Comparison of ENCODE assay signal across 10 mouse cellular contexts in the genomic region with DNA sequence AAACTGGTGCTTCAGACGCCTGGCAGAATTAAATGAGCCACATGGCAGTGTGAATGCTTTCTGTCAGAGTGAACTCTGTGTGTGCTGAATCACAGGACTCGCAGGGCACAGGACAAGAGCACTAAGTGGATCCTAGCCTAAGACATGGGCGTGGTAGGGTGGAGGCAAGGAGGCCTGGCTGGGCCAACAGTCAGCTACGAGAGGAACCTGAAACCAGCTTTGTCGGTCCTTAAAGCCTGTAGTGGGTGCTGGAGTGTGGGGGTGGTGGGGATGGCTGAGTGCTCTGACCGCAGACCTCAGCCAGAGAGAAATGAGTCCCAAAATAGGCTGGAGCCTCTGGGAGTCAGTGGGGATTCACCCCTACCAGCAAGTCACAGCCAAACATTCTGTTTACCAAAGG. TPM values are rescaled to one million over a fixed set of nuclear protein-coding genes. Genes with fewer than 3 reads are reported as not detected.
DNase-seq lines count a peak whose midpoint lies in the region; ATAC-seq lines count a peak whose summit lies in the region.
"Had no signal": no experiment of that assay in that cellular context is flagged by ENCODE, and none has a peak within 500 bp of the region (broad histone marks: within the 10 kb centered on the region; RNA-seq: fewer than 3 reads in every experiment).

No protein-coding gene starts in this region.

- H3K9me3 ChIP-seq in heart, embryonic 10.5 days = no peaks in the 10 kb centered on the region
- H3K9me3 ChIP-seq: G1E had no signal

- 35% methylated on average over 6 of the region's 6 CpGs for WGBS in heart, embryonic 10.5 days

- H3K4me3 ChIP-seq in heart, embryonic 10.5 days = 0 out of 2 replicates have a peak overlapping the region, but pooled peaks have one; percentile 6

- DNase-seq in heart, embryonic 10.5 days (ENCODE audit: low spot score) = no peak
- DNase-seq in heart, adult 8-10 months (ENCODE audit: low spot score) = no peak
- DNase-seq in MN1 (ENCODE audit: low spot score) = peak; percentile 81
- peak; percentile 46 for DNase-seq in heart, postnatal 4 days
- DNase-seq in monocyte, adult 2 months (ENCODE audit: low read depth in 1 of 2, low spot score in 2 of 2) = peak; percentile 41 to 70
- no peak for DNase-seq in adrenal gland, adult 18-20 months (ENCODE audit: low spot score in 2 of 2)
- DNase-seq in kidney, adult 18-20 months = no peak

- peaks cover 94% of the 10 kb centered on the region for H3K4me1 ChIP-seq in heart, embryonic 10.5 days

- peak overlapping the region; percentile 80 for H3K27ac ChIP-seq in heart, embryonic 10.5 days

- no peaks in the 10 kb centered on the region for H3K27me3 ChIP-seq in heart, embryonic 10.5 days (ENCODE audit: insufficient read depth, poor library complexity, severe bottlenecking)

- ATAC-seq in erythroblast, adult 5-6 weeks (replicated peaks; ENCODE audit: low FRiP score, poor library complexity, severe bottlenecking) = no peak
- ATAC-seq: intestine, postnatal 0 days had no signal

- no peaks in the 10 kb centered on the region for H3K36me3 ChIP-seq in heart, embryonic 10.5 days
- H3K36me3 ChIP-seq: G1E had no signal

RNA-seq across cellular contexts. Expression of a gene that starts 12.6 kb away (rescaled TPM):
- polyA plus RNA-seq in heart, embryonic 10.5 days (2016; fragmentation: Nextera tagmentation; extraction: Ambion mirVana) = 40.4 and 49.8 TPM in 2 replicates
- 10 to 100 TPM; 32.9 to 57.7 (median 53.5) TPM for total RNA-seq in heart, adult 8-10 months (2022)
- total RNA-seq in heart, postnatal 4 days (2021) = 100 to 1,000 TPM; 108 to 126 TPM
- total RNA-seq in adrenal gland, adult 18-20 months (2021) = 10 to 100 TPM; 19.6 to 29.9 TPM
- total RNA-seq in erythroblast, adult 5-6 weeks (2015; ENCODE audit: low replicate concordance) = 1.0 TPM in 1 of 2 replicates, not detected in the other
- 0.70 TPM in 1 of 2 replicates, not detected in the other for total RNA-seq in erythroblast, adult 5-6 weeks (2017; ENCODE audit: low replicate concordance)
- polyA plus RNA-seq: G1E had no signal

Comparison
In these comparisons a context has a peak if more than half of its experiments do, and no peak if none do; other contexts are left out.
1. DNase-seq: peak in MN1 (single experiment), heart, postnatal 4 days (single experiment) and monocyte, adult 2 months (2 of 2); none in heart, embryonic 10.5 days (single experiment), heart, adult 8-10 months (single experiment), adrenal gland, adult 18-20 months (0 of 2) and kidney, adult 18-20 months (single experiment).
2. RNA of a gene that starts 12.6 kb away (total RNA-seq): 108 to 126 TPM in heart, postnatal 4 days, 32.9 to 57.7 TPM in heart, adult 8-10 months and 19.6 to 29.9 TPM in adrenal gland, adult 18-20 months; 0.70 to 1.0 TPM in erythroblast, adult 5-6 weeks; every median in the first group is over 10 times any median in the second.